Mouse (Mus musculus) ES-E14 (cell line): ENCODE measurements around the gene 1700001K19Rik.
A peak's percentile ranks its signal among the peaks of the same experiment; 100 is the strongest.

Experiments used
- CHD2 ChIP-seq: IDR thresholded peaks from 2 replicates; pipeline ENCODE4 v1.6.1; 2014; ENCODE audit warnings: mild to moderate bottlenecking, low read depth, low read length, inconsistent platforms
- HCFC1 ChIP-seq: IDR thresholded peaks from 2 replicates; pipeline ENCODE4 v1.6.1; 2012; ENCODE audit warnings: low read length, inconsistent platforms, borderline replicate concordance; ENCODE audit not compliant: insufficient read depth
- MAFK ChIP-seq: IDR thresholded peaks from 2 replicates; pipeline ENCODE4 v1.6.1; 2014; ENCODE audit warnings: mild to moderate bottlenecking, low read depth, low read length, inconsistent platforms; ENCODE audit not compliant: insufficient read depth
- ZC3H11A ChIP-seq: IDR thresholded peaks from 2 replicates; pipeline ENCODE4 v1.6.1; 2012; ENCODE audit warnings: low read depth, mild to moderate bottlenecking, inconsistent platforms, low read length, borderline replicate concordance
- ZNF384 ChIP-seq: IDR thresholded peaks from 2 replicates; pipeline ENCODE4 v1.6.1; 2012; ENCODE audit warnings: low read depth, low read length, inconsistent platforms

GRCm38 (mm10) chr12:110687894-110688734 lies 5.7 kb upstream of the 1700001K19Rik start:
- TF ChIP-seq MAFK, result no peak
- no peak for TF ChIP-seq CHD2
- TF ChIP-seq ZC3H11A, result no peak
- TF ChIP-seq HCFC1, result no peak
- TF ChIP-seq ZNF384, result 0 out of 2 replicates have a peak, but pooled peaks have one; percentile 15
